Mouse (Mus musculus) MEL-GATA-1-ER (cell line): ENCODE results near the gene Nme1.

Experiments
- DNase-seq: peaks from one replicate; pipeline ENCODE4 v3.0.0-alpha.2; 2012; ENCODE audit warnings: low read depth; ENCODE audit errors: extremely low read depth

Nme1 gene

DNA sequence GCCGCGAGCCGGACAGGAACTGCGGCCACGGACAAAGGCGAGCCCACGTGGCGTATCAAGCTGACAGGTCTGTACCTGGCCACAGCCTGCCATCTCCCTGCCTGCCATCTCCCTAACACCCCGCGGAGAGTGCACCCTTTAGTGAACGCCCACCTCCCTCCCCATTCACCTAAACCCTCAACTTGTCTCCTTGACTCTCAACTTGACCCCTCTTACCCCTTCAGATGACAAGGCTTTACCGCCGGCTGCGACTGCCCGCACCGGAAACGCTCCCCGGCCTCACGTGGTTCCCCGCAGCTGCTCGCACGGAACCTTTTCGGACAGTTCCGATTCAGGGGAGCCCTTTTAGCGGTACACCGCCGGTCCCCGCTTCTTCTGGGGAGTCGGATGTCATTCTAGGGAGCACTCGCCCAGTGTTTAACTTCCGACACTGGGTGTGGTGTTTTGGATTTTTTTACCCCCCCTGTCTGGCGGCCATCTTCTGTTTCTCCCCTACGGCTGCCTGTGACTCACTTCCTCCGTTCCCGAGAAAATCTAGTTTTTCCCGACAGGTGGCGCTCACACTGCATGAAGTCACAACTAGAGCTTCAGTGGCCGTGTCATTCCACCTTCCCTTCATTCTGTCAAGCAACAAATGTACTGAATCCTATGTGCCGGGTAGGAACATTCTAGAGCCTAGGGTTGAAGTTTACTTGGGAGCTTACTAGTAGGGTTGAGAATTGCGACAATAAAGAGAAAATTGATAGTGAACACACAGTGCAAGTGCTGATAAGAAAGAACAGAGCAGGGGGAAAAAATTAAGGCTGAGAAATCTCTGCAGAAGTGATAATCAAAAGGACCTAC, at the start of gene Nme1, which contains the start of gene Gm20390:
Gene Nme1, minus strand, starts transcription at position 517 of the 843 bp plus-strand sequence.
Gene Gm20390, minus strand, starts transcription at position 289 of the 843 bp plus-strand sequence.
- DNase-seq: peak; percentile 96

DNA sequence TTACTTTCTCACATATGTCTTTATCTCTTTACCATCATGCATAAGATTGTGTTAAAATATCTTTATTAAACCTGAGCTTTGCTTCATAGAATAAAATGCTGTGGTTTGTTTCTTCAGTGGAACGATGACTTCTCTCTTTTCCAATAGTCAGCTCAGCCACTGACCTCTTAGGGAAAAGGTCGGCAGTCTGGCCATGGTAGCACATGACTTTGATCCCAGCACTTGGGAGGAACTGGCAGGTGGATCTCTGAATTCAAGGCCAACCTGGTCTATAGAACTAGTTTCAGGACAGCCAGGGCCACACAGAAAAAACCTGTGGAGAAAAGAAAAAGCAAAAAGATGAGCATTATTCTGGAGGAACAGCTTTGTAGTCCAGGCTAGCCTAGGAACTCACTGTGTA, 35.0 kb upstream of the Nme1 start:
- no peak for DNase-seq

DNA sequence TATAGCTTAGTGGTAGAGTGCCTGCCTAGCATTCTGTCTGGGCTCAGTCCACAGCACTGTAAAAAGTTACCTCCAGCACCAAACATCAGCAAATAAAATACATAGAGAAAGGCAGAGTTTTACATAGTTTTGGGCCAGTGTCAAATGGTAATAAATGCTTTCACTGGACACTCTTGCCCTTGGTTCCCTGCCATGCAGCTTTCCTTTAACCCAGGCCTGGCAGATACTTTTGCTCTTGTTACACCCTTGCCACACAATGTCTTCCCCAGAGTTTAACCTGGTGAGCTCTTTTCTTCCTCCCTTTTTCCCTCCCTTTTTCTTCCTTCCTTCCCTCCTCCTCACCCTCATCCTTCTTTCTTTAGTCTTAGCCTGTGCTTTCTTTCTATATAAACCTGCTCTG, 31.0 kb upstream of the Nme1 start:
- DNase-seq: no peak

DNA sequence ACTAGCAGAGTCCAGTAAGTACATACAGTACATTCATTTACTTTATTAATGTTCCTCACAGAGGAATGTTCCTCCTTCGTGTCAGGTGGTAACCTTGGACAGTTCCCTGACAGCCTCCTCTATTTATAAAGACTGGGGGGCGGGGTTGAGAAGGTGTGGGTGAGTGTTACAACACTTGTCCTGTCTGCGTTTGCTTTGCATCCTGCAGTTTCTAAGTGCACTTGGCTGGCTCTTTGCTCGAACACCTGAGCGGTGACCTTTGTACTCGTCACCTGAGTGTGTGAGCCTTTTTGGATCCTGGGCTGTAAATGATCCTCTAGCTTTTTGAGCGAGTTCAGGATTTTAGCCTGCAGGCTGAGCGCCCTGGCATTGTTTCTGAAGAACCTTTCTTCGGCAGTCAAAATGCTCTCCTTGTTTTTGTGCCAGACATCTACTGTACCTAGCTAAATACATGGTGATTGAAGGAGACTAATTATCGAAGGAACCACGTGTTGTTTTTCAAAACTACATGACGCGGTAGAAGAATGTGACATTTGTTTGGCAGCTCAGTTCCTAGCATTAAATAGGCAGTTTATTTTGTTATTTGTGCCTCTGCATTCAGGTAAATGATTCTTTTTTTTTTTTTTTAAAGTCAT, 28.9 kb upstream of the Nme1 start:
- DNase-seq: peak; percentile 40

DNA sequence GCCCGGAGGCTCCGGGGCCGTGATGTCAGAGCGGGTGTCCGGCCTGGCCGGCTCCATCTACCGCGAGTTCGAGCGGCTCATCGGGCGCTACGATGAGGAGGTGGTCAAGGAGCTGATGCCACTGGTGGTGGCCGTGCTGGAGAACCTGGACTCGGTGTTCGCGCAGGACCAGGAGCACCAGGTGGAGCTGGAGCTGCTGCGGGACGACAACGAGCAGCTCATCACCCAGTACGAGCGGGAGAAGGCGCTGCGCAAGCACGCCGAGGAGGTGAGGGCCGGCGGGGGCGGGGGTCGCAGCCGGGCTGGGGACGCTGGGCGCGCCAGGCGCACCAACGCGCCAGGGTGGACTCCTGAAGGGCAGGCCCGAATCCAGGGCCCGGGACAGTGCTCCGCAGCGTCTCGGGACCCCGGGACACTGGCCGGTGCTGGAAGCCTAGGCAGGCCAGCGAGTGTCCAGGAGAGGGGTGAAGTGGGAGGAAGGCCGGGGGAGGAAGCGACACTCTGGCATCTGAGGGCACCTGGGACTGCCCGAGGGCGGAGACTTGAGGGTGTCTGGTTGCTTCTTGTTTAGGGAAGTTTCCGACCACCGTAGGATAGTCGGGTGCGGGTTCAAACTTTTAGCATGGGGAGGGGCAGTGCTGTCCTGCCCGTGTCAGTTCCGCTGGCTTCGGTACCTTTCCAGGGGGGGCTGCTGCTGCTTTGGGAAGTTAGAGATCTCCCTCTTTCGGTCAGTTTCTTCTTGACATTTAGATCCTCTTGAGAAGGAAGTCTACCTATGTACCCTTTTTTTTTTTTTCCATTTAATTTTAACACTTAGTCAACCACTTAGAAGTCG, 28.2 kb upstream of the Nme1 start:
- peak; percentile 10 for DNase-seq

DNA sequence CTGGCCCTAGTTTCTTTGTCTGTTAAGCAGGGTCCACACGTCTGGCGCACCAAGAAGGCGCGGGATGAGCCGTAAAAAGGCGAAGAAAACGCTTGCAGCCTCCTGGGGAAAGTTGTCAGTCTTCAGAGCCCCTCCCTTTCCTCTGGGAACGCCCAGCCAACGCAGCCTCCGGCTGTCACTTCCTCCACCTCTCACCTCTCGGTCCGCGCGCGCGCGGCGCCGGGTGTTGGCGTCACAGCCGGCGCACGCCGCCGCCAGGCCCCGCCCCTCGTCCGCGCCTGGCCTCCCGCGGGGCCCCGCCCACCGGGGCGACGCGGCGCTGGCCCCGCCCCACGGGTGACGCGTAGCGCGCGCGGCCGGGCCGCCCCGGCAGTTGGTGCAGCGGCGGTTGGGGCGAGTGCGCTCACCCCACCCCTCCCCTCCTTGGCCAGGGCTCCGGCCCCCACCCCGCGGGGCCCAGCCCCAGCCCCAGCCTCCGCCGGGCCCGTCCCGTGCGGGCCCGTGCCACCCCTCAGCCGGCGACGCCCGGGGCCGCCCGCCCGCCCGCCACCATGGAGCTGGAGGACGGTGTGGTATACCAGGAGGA, 27.5 kb upstream of the Nme1 start, which contains the start of gene Spag9:
Gene Spag9, plus strand, starts transcription at position 372 of the 586 bp plus-strand sequence.
- peak; percentile 83 for DNase-seq

DNA sequence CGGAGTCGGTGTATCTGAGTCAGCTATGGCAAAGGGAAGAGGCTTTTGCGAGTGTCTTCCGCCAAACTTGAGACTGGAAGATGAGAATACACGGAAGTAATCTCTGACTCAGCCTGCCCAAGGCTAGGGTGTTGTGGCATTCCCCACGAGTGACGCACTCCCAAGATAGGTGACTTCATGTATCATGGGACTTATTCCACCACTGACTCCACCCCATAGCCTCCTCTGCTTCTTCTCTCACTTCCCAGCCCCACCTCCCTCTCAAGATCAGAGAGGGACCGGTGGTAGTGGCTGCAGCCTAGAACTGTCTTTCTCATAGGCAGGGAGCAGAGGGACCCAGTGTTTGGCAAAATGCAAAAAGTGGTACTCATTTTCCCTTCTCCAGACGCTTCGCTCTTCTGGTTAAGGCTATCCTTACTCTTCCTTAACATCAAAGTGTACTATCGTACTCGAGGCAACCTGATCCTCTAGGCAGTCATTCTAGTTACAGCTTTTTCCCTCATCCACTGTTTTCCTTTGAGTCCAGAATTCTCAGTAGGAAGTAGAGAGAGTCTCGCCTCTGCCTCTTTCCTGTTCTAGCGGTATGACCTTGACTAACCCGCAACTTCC, 26.9 kb upstream of the Nme1 start:
- DNase-seq: peak; percentile 89

DNA sequence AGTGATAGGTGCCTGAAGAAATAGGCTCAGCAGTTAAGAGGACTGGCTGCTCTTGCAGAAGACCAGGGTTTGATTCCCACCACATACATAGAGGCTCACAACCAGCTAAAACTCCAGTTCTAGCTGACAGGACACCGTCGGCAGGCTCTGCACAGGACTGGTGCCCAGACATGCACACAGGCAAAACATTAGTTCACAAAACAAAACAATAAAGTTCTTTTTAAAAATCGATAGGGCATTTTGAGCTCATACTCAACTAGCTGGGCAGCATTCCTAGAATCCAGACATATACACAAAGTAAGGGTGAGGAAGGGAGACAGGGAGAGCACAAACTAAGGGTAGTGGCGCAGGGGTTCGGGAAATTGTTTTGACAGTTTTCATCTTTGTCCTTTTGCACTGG, 26.2 kb upstream of the Nme1 start:
- DNase-seq: no peak

DNA sequence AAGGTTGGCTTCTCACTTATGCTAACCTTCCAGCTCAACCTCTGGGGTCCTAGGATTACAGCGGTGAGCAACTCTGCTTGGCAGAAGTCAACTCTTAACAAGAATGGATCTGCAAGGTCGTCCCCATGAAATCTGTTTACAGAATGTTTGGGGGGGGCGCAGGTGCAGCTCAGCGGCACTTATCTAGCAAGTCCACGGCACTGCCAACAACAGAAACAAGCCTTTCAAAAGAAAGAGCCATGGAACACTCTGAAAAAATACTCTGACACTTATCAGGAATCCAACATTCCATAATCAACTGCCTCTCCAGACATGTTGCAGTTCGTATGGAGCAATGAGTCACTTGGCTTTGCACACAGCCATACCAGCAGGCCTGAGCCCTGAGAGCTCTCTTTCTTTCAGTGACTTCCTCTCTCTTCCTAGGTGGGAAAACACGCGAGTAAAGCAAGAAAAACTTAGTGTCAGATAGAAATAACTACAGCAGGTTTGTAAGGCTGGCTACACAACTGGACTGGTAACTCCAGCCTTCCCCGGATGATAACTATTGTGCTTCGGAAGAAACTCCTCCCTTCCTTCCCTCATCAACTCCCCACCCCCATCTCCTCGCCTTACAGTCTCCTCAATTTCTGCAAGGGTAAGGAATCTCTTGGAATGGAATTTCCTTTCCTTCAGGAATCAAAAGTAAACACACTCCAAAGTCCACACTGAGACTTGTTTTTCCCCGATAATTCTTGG, 20.2 kb upstream of the Nme1 start:
- no peak for DNase-seq

DNA sequence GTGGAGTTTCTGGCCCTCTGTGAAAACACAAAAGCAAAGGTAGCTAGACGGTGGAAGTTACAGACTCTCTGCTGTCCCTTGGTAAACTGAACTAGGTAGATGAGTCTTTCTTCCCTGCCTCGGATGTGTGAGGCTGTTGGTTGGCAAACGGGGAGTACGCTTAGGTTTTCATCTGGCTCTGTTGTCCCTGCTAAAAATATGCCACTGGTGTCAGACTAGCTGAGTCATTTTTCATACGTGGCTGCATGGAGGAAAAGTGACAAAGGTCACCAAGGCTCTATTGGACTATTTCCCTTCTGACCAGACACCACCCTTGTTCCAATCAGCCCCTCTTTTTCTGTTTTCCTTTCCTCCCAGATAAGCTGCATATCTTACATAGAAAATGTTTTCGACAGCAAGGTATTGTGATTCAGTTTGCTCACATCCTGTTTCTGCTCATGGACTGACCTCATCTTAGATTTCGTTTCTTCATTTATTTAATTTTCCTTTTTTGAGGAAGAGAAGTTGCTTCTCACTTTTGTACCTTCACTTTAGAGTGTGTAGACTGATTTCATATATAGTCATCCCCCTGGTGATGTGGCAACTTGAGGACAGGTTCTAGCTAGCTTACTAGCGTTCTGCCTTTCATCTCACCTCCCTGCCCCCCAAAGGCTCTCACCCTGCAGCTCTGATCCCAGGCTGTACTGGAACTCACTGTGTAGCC, 19.5 kb upstream of the Nme1 start:
- DNase-seq: no peak

DNA sequence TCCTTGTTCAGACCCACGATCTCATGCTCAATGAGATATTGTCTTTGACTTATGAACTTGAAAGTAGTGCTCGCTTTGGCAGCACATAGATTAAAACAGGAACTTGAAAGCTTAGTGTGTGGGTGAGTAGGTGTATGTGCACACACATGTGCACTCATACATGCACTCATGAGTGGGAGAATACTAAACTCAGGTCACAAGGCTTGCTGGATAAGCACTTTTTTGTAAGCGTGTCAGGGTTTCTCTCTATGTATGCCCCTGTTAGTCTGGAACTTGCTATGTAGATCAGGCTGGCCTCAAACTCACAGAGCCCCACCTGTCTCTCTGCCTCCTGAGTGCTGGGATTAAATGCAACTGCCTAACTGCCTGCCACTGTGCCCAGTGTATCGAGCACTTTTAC, 18.7 kb upstream of the Nme1 start:
- no peak for DNase-seq

DNA sequence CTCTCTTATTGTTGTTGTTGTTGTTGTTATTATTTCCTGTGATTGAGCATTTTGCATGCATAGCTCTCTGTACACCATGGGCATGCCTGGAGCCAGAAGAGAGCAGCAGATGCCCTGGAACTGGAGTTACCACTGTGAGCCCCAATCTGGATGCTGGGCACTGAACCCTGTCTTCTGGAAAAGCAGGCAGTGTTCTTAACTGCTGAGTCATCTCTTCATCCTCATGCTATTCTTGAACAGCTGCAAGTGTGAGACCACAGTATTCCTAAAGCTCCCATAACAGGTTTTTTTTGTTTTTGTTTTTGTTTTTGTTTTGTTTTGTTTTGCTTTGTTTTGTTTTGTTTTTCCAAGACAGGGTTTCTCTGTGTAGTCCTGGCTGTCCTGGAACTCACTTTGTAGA, 18.0 kb upstream of the Nme1 start:
- DNase-seq: no peak

DNA sequence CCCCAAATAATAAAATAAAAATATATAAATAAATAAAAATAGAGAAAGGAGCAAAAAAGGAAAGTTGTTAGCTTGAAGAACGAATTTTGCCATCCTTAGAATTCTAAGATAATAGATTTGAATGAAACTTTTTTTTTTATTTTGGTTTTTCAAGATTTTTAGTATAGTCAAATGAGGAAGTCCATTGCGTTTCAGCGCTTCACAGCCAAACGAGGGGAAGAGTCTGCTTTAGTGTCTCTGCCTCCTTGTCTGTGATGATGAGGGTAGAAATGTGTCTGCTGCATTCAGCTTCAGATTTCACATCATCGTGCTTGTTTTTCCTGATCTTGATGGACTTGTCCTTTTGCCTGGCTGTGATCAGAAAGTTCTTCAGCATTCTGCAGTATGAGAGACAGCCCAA, 16.9 kb upstream of the Nme1 start:
- no peak for DNase-seq

DNA sequence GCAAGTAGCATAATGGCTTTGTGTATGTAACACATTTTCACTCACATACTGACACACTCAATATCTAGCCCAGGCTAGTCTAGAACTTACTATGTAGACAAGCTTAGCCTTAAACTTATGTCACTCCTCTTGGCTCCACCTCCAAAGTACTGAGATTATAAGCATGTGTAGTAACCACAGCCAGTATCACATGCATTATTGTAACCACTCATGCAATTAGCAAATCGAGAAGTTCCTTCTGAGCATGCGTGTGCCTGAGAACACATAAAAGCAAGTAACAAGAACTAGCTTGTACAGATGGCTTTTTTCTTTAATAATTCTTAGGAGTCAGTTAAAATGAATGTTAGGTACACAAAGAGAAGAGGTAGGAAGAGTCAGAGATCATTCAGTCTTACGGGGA, 16.3 kb upstream of the Nme1 start:
- no peak for DNase-seq

DNA sequence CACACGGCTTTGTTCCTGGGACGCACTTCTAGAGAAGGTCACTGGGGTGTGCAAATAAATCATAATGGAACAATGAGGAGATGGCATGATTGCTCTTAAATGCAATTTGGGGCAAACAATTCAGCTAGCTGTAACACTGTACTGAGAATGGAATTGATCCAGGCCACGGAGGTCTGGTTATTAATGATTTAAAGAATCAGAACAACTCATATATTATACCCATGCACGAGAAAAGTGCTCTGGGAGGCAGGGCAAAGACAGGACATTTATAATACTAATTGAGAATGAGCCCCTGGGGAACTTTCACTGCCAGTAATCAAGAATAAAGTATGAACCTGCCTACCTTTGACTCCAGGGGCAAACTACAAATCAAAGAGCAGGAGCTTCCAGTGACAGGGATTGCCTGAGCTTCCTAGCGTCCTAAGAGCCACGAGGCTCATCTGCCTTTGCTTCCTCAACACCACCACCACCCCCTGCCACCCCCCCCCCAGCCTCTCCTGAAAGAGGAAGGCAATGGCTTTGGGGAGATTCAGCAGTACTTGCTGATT, 11.3 kb upstream of the Nme1 start:
- DNase-seq: no peak

DNA sequence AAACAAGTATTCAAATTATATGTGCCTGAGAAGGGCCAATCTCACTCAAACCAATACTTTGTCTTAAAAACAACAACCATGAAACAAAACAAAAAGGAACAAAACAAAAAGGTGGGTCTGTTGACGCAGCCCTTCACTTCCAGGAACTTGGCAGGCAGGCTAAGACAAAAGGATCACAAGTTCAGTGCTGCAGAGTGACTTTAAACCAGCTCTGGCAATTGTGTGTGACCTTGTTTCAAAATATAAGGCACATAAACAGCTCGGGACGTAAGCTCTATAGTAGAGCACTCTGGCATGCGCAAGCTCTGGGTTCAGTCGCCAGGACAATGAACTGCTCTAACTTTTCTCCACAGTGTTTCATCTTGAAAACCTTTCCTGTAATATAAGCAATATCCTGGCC, 4.6 kb upstream of the Nme1 start:
- DNase-seq: no peak

DNA sequence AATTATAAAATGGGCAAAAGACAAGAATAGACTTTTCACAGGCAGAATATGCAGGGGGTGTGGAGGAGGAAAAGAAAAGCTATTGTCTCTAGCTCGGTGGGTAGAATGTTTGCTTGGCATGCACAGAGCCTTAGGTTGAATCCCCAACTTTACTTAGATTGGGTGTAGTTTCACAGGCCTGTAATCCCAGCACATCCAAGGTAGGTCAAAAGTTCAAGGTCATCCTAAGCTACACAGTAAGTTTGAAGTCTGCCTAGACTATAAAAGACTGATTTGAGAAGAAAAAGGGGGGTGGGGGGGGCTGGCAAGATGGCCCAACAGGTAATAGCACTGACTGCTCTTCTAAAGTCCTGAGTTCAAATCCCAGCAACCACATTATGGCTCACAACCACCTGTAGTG, 1.5 kb upstream of the Nme1 start:
- DNase-seq: no peak

DNA sequence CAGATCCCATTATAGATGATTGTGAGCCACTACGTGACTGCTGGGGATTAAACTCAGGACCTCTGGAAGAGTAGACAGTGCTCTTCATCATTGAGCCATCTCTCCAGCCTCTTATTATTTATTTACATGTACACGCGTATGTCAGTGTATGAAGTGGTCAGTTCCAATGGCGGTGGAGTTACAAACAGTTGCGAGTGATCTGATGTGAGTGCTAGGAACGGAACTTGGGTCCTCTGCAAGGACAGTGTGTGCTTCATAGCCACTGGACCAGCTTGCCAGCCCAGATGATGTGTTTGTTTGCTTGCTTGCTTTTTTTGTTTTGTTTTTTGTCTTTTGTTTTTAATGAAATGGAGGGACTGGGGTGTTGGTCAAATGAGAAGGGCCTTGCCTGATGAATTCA, 850 bp upstream of the Nme1 start:
- DNase-seq: no peak

DNA sequence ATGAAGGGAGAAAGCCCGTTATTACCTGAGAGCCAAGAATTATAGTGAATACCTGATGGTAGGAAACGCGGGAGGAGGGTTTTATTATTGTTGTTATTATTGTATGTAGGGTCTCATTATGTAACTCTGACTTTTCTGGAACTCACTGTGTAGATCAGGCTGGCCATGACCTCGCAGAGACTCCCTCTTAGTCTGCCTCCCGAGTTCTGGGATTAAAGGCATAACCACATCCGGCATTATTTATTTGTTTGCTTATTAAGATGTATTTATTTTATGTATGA, 467 bp upstream of the Nme1 start:
- DNase-seq: no peak

DNA sequence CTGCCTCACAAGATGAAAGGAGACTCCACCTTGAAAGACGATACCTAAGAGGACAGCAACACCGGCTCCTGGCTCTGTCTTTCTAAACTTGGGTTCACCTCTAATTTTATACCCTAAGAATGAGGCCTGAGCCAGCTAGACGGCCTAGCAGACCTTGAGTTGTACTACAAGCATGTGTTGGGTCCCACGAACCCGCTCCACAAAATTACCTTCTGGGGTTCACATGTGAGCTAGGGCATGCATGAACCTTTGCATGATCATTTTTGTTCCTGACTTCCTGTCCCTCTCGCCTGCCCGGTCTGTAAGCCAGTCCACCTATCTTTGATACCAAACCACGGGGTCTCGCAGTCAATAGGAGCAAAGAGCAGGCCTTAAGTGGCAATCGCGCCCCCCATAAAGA, 940 bp downstream of the Nme1 start:
- peak; percentile 39 for DNase-seq
